Mouse (Mus musculus): Measurements from ENCODE around the gene Upp2. TPM values are rescaled to one million over a fixed set of nuclear protein-coding genes. Genes with fewer than 3 reads are reported as not detected.

The Upp2 gene
- polyA plus RNA-seq, 1 experiment, result 41.1 TPM

DNA sequence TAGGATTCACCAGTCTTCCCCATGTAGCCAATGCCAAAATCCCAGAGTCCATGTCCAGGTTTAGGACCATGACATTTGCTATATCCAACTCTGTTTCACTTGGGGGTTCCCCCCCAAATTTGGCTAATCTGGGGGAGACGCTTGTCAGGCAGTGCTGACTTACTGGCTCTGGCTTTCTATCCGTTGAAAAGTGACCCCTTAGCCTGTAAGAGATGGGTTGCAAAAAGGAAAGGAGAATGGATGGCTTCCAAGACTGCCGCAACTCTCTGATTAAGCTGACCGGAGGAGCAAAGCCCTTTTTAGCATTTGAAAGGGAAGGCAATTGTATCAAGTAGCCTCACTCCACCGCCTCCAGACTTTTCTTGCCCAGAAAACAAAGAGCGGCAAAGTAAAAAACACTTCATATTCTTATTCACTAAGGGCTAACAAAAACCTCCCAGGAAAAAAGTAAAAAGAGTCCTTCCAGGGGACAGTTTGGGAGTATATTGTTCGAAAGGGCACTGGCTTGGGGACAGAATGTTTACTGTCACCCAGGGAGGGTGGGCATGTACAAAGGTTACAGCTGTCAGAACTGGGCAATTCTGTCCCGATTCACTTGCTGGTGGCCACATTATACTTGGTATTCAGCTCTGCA, 59.2 kb downstream of the Upp2 start:
- no peak for TF ChIP-seq CTCF (IDR thresholded peaks at IDR 0.05; ENCODE audit: extremely low read depth, insufficient read depth, low read length)
- TF ChIP-seq POLR2A (IDR thresholded peaks at IDR 0.05; ENCODE audit: extremely low read depth, insufficient read depth, low read length), result no peak

DNA sequence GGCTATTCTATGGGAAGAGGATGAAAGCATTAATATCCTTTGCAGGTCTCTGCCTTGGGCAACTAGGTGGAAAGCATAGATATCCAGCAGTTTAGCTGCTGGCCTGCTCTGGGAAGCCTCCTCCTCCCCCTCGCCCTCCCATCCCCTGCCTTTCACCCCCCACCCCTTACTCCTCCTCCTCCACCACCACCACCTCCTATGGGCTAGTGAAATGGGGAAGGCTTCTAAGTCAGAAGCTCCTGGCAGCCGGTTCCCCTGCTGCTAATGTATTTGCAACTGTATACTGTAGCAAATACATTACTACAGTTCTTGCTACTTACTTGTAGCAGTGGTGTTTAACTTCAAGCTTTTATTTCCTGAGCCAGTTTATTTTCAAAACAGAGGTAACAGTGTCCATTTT, 60.9 kb downstream of the Upp2 start:
- Histone ChIP-seq H3K27ac (ENCODE audit: insufficient read depth, low read length) (no peak overlapping the region), H3K4me1 (ENCODE audit: control insufficient read depth, insufficient read depth, low read length) (no peaks in the 10 kb centered on the region), H3K4me3 (ENCODE audit: insufficient read depth, low read length) (no peak overlapping the region)
- TF ChIP-seq POLR2A (IDR thresholded peaks at IDR 0.05; ENCODE audit: extremely low read depth, insufficient read depth, low read length) (no peak), CTCF (IDR thresholded peaks at IDR 0.05; ENCODE audit: extremely low read depth, insufficient read depth, low read length) (no peak)

More for the DNA sequence above, 59.2 kb downstream of the Upp2 start:
- H3K4me3 ChIP-seq (ENCODE audit: insufficient read depth, low read length), result no peak overlapping the region
- no peak overlapping the region for H3K27ac ChIP-seq (ENCODE audit: insufficient read depth, low read length)
- no peaks in the 10 kb centered on the region for H3K4me1 ChIP-seq (ENCODE audit: control insufficient read depth, insufficient read depth, low read length)

GRCm38 (mm10) chr2:58628993-58629392, 61.9 kb downstream of the Upp2 start:
- no peak overlapping the region for H3K4me3 ChIP-seq (ENCODE audit: insufficient read depth, low read length)
- H3K27ac ChIP-seq (ENCODE audit: insufficient read depth, low read length), result no peak overlapping the region
- no peaks in the 10 kb centered on the region for H3K4me1 ChIP-seq (ENCODE audit: control insufficient read depth, insufficient read depth, low read length)
- TF ChIP-seq POLR2A (IDR thresholded peaks at IDR 0.05; ENCODE audit: extremely low read depth, insufficient read depth, low read length), result no peak
- TF ChIP-seq CTCF (IDR thresholded peaks at IDR 0.05; ENCODE audit: extremely low read depth, insufficient read depth, low read length), result no peak

- no peak for TF ChIP-seq POLR2A (IDR thresholded peaks at IDR 0.05; ENCODE audit: extremely low read depth, insufficient read depth, low read length)
- TF ChIP-seq CTCF (IDR thresholded peaks at IDR 0.05; ENCODE audit: extremely low read depth, insufficient read depth, low read length), result no peak
- Histone ChIP-seq H3K27ac (ENCODE audit: insufficient read depth, low read length) (no peak overlapping the region), H3K4me3 (ENCODE audit: insufficient read depth, low read length) (no peak overlapping the region), H3K4me1 (ENCODE audit: control insufficient read depth, insufficient read depth, low read length) (no peaks in the 10 kb centered on the region)
These were observed 62.3 kb downstream of the Upp2 start for GRCm38 (mm10) chr2:58629440-58629839.

DNA sequence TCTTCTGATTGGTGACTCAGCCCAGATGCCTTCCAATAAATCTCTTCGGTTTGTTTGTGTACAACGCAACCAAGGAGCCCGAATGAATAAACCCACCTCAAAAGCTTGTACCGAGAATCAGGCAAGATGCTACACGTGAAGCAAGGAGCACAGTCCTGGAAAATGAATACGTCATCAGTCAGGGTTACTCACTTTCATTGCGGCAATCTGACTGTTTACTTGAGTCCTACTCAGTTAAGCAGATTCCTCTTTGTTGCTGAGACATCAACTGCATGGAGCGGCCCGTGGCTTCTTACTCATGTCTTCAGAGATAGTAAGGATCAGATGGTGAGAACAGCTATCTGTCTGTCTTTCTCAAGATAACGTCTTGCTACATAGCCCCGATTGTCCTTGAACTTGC, 66.7 kb downstream of the Upp2 start:
- TF ChIP-seq POLR2A (IDR thresholded peaks at IDR 0.05; ENCODE audit: extremely low read depth, insufficient read depth, low read length) (no peak), CTCF (IDR thresholded peaks at IDR 0.05; ENCODE audit: extremely low read depth, insufficient read depth, low read length) (no peak)
- H3K27ac ChIP-seq (ENCODE audit: insufficient read depth, low read length), result no peak overlapping the region
- H3K4me1 ChIP-seq (ENCODE audit: control insufficient read depth, insufficient read depth, low read length), result no peaks in the 10 kb centered on the region
- no peak overlapping the region for H3K4me3 ChIP-seq (ENCODE audit: insufficient read depth, low read length)

GRCm38 (mm10) chr2:58641761-58642555, 74.9 kb downstream of the Upp2 start:
- TF ChIP-seq CTCF (IDR thresholded peaks at IDR 0.05; ENCODE audit: extremely low read depth, insufficient read depth, low read length), result no peak
- TF ChIP-seq POLR2A (IDR thresholded peaks at IDR 0.05; ENCODE audit: extremely low read depth, insufficient read depth, low read length), result no peak
- H3K4me3 ChIP-seq (ENCODE audit: insufficient read depth, low read length), result no peak overlapping the region
- H3K27ac ChIP-seq (ENCODE audit: insufficient read depth, low read length), result no peak overlapping the region
- H3K4me1 ChIP-seq (ENCODE audit: control insufficient read depth, insufficient read depth, low read length), result peaks cover 2% of the 10 kb centered on the region; the same call in 1 of the 2 replicates

- Histone ChIP-seq H3K4me3 (ENCODE audit: insufficient read depth, low read length) (no peak overlapping the region), H3K27ac (ENCODE audit: insufficient read depth, low read length) (no peak overlapping the region), H3K4me1 (ENCODE audit: control insufficient read depth, insufficient read depth, low read length) (peaks cover 2% of the 10 kb centered on the region; the same call in 1 of the 2 replicates)
- TF ChIP-seq CTCF (IDR thresholded peaks at IDR 0.05; ENCODE audit: extremely low read depth, insufficient read depth, low read length) (no peak), POLR2A (IDR thresholded peaks at IDR 0.05; ENCODE audit: extremely low read depth, insufficient read depth, low read length) (no peak)
These were observed 78.6 kb downstream of the Upp2 start for GRCm38 (mm10) chr2:58645667-58646066.

DNA sequence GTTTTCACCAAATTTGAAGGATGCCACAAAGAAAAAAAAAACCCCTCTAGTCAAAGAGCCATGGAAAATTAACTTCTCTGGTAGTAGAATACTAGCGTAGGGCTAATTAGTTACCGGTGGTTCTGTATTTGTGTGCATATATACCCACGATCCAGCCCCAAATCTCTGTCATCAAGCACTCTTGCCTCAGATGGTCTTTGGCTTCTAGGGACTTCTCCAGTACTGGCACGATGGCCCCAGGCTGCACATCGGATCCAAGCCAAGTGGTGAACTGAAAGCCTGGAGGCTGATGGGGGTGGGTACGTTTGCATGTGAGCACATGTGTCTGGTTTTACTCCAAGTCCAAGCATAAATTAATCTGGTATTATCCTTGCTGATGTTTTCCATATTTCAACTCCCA, 88.1 kb downstream of the Upp2 start:
- no peak overlapping the region for H3K4me3 ChIP-seq (ENCODE audit: insufficient read depth, low read length)
- no peak overlapping the region for H3K27ac ChIP-seq (ENCODE audit: insufficient read depth, low read length)
- no peaks in the 10 kb centered on the region for H3K4me1 ChIP-seq (ENCODE audit: control insufficient read depth, insufficient read depth, low read length)
- no peak for TF ChIP-seq CTCF (IDR thresholded peaks at IDR 0.05; ENCODE audit: extremely low read depth, insufficient read depth, low read length)
- no peak for TF ChIP-seq POLR2A (IDR thresholded peaks at IDR 0.05; ENCODE audit: extremely low read depth, insufficient read depth, low read length)

- Histone ChIP-seq H3K4me1 (ENCODE audit: control insufficient read depth, insufficient read depth, low read length) (no peaks in the 10 kb centered on the region), H3K4me3 (ENCODE audit: insufficient read depth, low read length) (no peak overlapping the region), H3K27ac (ENCODE audit: insufficient read depth, low read length) (no peak overlapping the region)
- no peak for TF ChIP-seq POLR2A (IDR thresholded peaks at IDR 0.05; ENCODE audit: extremely low read depth, insufficient read depth, low read length)
- TF ChIP-seq CTCF (IDR thresholded peaks at IDR 0.05; ENCODE audit: extremely low read depth, insufficient read depth, low read length), result no peak
These were observed 89.9 kb downstream of the Upp2 start for GRCm38 (mm10) chr2:58656959-58657358.

DNA sequence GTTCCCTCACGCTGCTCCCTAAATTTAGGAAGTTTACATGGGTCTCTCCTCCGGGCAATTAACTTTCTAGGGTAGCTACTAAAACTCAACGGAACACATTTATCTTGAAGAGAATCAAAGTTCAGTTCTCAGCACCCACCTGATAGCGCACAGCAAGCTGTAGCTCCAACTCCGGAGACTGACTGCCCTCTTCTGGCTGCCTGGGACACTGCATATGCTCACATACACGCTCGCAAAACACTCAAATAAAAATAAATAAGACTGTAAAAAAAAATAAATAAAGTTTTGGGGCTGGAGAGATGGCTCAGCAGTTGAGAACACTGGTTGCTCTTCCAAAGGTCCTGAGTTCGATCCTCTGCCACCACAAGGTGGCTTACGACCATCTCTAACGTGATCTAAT, 90.8 kb downstream of the Upp2 start:
- TF ChIP-seq POLR2A (IDR thresholded peaks at IDR 0.05; ENCODE audit: extremely low read depth, insufficient read depth, low read length) (no peak), CTCF (IDR thresholded peaks at IDR 0.05; ENCODE audit: extremely low read depth, insufficient read depth, low read length) (no peak)
- no peak overlapping the region for H3K4me3 ChIP-seq (ENCODE audit: insufficient read depth, low read length)
- H3K27ac ChIP-seq (ENCODE audit: insufficient read depth, low read length), result no peak overlapping the region
- H3K4me1 ChIP-seq (ENCODE audit: control insufficient read depth, insufficient read depth, low read length), result no peaks in the 10 kb centered on the region

Data from cortical plate, adult 2 months (tissue).